Mouse (Mus musculus): ENCODE measurements around the gene Tmem171.

DNA sequence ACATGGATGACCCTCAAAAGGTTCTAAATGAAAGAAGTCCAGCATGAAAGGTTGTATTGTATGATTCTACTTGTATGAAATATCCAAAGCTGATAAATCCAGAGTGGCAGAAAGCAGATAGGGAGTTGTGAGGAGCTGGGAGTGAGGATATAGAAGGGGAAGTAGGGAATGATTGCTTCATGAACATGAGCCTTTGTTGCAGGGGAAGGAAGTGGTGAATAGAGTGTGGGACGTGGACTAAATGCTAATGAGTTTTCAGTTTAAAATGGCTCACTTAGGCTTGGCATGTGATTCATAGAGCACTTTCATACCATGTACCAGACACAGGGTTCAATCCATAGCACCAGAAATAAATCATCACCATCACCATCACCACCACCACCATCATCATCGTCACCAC lies 11.2 kb downstream of the Tmem171 start:
- TF ChIP-seq POLR2A (IDR thresholded peaks at IDR 0.05; ENCODE audit: borderline replicate concordance, low read depth, low read length) (no peak), CTCF (IDR thresholded peaks at IDR 0.05; ENCODE audit: low read depth, low read length) (no peak)
